Mouse (Mus musculus) liver, embryonic 14.5 days (tissue): ENCODE measurements around the gene Igf1r. TPM values are rescaled to one million over a fixed set of nuclear protein-coding genes. Genes with fewer than 3 reads are reported as not detected.

Source experiments
- ATAC-seq: fragments of 200-750 bp; cut with Nextera tagmentation; 2 replicates; pipeline ENCODE4 v1.8.0; 2017; ENCODE audit warnings: moderate number of reproducible peaks, mild to moderate bottlenecking, moderate library complexity; ENCODE audit not compliant: insufficient read depth
- DNase-seq, 3 experiments: peaks; one replicate each; pipeline ENCODE4 v3.0.0-alpha.2; 2012 to 2013; ENCODE audit warnings: low read depth in 3 of 3, low spot score in 3 of 3
- H3K27ac ChIP-seq: fragments of 300-500 bp; sonication (generic); 2 replicates; pipeline ENCODE4 v1.5.1; 2014; ENCODE audit warnings: moderate library complexity, mild to moderate bottlenecking, control low read depth, inconsistent platforms
- H3K27me3 ChIP-seq: fragments of 300-500 bp; sonication (generic); 2 replicates; pipeline ENCODE4 v1.6.1; 2014; ENCODE audit warnings: mild to moderate bottlenecking, low read length, moderate library complexity; ENCODE audit not compliant: control insufficient read depth, insufficient read depth
- H3K36me3 ChIP-seq: fragments of 300-500 bp; sonication (generic); replicated peaks from 2 replicates; pipeline ENCODE4 v1.6.1; 2014; ENCODE audit warnings: low read depth; ENCODE audit not compliant: control insufficient read depth, insufficient read depth
- H3K4me1 ChIP-seq, 2 experiments: fragments of 200-500 bp in 1 of 2; fragments of 300-500 bp in 1 of 2; sonication (generic) in 1 of 2; replicated peaks; 2 replicates each; pipeline ENCODE4 v1.6.1; 2012 to 2014; ENCODE audit warnings: antibody characterized with exemption in 1 of 2, inconsistent platforms in 1 of 2, low read length in 1 of 2; ENCODE audit not compliant: control insufficient read depth in 2 of 2, insufficient read depth in 2 of 2
- H3K4me2 ChIP-seq: fragments of 300-500 bp; sonication (generic); 2 replicates; pipeline ENCODE4 v1.6.1; 2014; ENCODE audit warnings: low read depth, mild to moderate bottlenecking, control low read depth, moderate library complexity
- H3K4me3 ChIP-seq, 2 experiments: fragments of 200-500 bp in 1 of 2; fragments of 300-500 bp in 1 of 2; sonication (generic) in 1 of 2; 2 replicates each; pipeline ENCODE4 v1.5.1; 2012 to 2014; ENCODE audit warnings: low read depth in 2 of 2, low read length in 2 of 2, mild to moderate bottlenecking in 2 of 2, control low read depth in 1 of 2, inconsistent platforms in 1 of 2, moderate library complexity in 1 of 2; ENCODE audit not compliant: insufficient read depth in 1 of 2
- H3K9ac ChIP-seq: fragments of 300-500 bp; sonication (generic); replicated peaks from 2 replicates; pipeline ENCODE4 v1.6.1; 2014; ENCODE audit warnings: mild to moderate bottlenecking, control low read depth, moderate library complexity
- H3K9me3 ChIP-seq: fragments of 300-500 bp; sonication (generic); 2 replicates; pipeline ENCODE4 v1.6.1; 2016; ENCODE audit warnings: low read length, mixed read lengths; ENCODE audit not compliant: control insufficient read depth
- CTCF ChIP-seq: IDR thresholded peaks from 2 replicates; pipeline ENCODE4 v1.5.1; 2016; ENCODE audit warnings: antibody characterized with exemption, low read depth, control low read depth
- EP300 ChIP-seq: IDR thresholded peaks from 2 replicates; pipeline ENCODE4 v1.6.1; 2016; ENCODE audit warnings: antibody characterized with exemption, low read depth
- WGBS: fragments of 180-500 bp; shearing (Covaris S2); extraction: QIAGEN DNeasy Blood & Tissue Kit; methylation state at CpG from one replicate; pipeline ENCODE4 v1.1.7; 2014; ENCODE audit not compliant: insufficient replicate concordance; 5-methylcytosine and 5-hydroxymethylcytosine counted together
- polyA plus RNA-seq, 2 experiments: library from polyadenylated mRNA; depleted of rRNA in 1 of 2; stranded (reverse) in 1 of 2; unstranded in 1 of 2; fragments of >200 nt; fragmentation: Nextera tagmentation in 1 of 2; extraction: Ambion mirVana in 1 of 2; gene quantifications; 2 replicates each; pipeline versions ENCODE4 v1.2.1 to v1.2.3; 2012 to 2014

The Igf1r gene
- polyA plus RNA-seq, 2 experiments, result 2.3 to 2.5 TPM

GRCm38 (mm10) chr7:68148297-68149048 is 195.8 kb downstream of the Igf1r start:
- H3K27me3 ChIP-seq, result no peaks in the 10 kb centered on the region
- 66% methylated on average over 20 of the region's 20 CpGs for WGBS
- H3K27ac ChIP-seq, result no peak overlapping the region
- H3K4me1 ChIP-seq, result peaks cover 0 to 12% of the 10 kb centered on the region in 2 experiments; a peak in 2 of 4 replicates
- no peaks in the 10 kb centered on the region for H3K36me3 ChIP-seq
- DNase-seq (no peak), ATAC-seq (no peak)
- no peaks in the 10 kb centered on the region for H3K9me3 ChIP-seq
- no peak overlapping the region for H3K4me2 ChIP-seq
- no peak overlapping the region for H3K4me3 ChIP-seq
- TF ChIP-seq EP300, result no peak
- TF ChIP-seq CTCF, result no peak
- H3K9ac ChIP-seq, result no peak overlapping the region

- no peak overlapping the region for H3K4me2 ChIP-seq
- ATAC-seq (no peak), DNase-seq (no peak)
- no peak for TF ChIP-seq EP300
- TF ChIP-seq CTCF, result no peak
- no peaks in the 10 kb centered on the region for H3K9me3 ChIP-seq
- no peak overlapping the region for H3K9ac ChIP-seq
- peaks cover 0 to 9% of the 10 kb centered on the region in 2 experiments; a peak in 2 of 4 replicates for H3K4me1 ChIP-seq
- no peaks in the 10 kb centered on the region for H3K36me3 ChIP-seq
- WGBS, result 24% methylated on average over 5 of the region's 5 CpGs
- H3K4me3 ChIP-seq, result no peak overlapping the region
- no peaks in the 10 kb centered on the region for H3K27me3 ChIP-seq
- H3K27ac ChIP-seq, result no peak overlapping the region
Measured at GRCm38 (mm10) chr7:68151892-68152291, 199.3 kb downstream of the Igf1r start.

- Histone ChIP-seq H3K27ac (no peak overlapping the region), H3K4me1 (peaks cover 0 to 9% of the 10 kb centered on the region in 2 experiments; a peak in 2 of 4 replicates), H3K4me2 (no peak overlapping the region), H3K27me3 (no peaks in the 10 kb centered on the region), H3K4me3 (no peak overlapping the region), H3K9me3 (no peaks in the 10 kb centered on the region), H3K36me3 (no peaks in the 10 kb centered on the region), H3K9ac (no peak overlapping the region)
- DNase-seq (no peak), ATAC-seq (no peak)
- WGBS, result 81% methylated on average over 8 of the region's 8 CpGs
- TF ChIP-seq EP300, result no peak
- TF ChIP-seq CTCF, result no peak
Measured at GRCm38 (mm10) chr7:68152458-68152857, 199.8 kb downstream of the Igf1r start.

DNA sequence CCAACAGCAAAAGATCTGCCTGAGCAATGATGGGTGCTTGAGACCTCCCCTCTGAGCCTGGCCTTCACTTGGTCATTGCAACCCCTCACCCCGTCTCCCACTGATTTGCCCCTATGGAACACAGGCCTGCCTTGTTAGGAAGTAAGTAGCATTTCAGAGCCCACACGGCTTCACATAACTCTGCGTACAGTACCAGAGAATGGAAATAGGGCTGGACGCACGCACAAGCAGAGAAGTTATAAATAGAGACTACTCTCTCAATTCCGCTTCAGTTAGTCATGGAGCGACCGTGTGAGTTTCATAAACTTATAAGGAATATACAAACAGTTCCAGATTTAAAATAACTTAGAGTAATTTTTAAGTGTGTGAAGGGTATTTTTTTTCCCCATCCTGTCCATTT is 200.6 kb downstream of the Igf1r start:
- Histone ChIP-seq H3K4me2 (no peak overlapping the region), H3K9ac (no peak overlapping the region), H3K27ac (no peak overlapping the region), H3K27me3 (no peaks in the 10 kb centered on the region), H3K4me1 (peaks cover 0 to 9% of the 10 kb centered on the region in 2 experiments; a peak in 2 of 4 replicates), H3K36me3 (no peaks in the 10 kb centered on the region), H3K4me3 (no peak overlapping the region), H3K9me3 (no peaks in the 10 kb centered on the region)
- DNase-seq, result no peak
- 79% methylated on average over 8 of the region's 8 CpGs for WGBS
- no peak for ATAC-seq
- TF ChIP-seq CTCF (no peak), EP300 (no peak)

DNA sequence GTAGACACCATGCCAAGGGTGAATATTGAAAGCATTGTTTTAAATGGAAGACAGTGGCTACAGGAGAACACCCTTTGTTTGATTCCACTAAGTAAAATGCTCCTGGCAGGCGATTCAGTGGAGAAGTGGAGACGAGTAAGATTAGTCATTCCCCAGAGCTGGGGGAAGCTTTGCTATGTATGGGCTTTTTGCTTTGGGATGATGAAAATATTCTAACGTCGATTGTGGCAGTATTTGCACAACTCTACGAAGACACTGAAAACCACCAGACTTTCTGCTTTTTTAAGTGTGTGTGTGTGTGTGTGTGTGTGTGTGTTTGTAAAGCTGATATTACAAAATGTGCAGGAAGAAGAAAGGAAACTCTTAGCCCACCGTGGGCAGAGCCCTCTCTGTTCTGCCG is 202.0 kb downstream of the Igf1r start:
- no peaks in the 10 kb centered on the region for H3K27me3 ChIP-seq
- H3K4me1 ChIP-seq, result peaks cover 0 to 9% of the 10 kb centered on the region in 2 experiments; a peak in 2 of 4 replicates
- H3K4me3 ChIP-seq, result no peak overlapping the region
- no peak for TF ChIP-seq EP300
- no peak for TF ChIP-seq CTCF
- no peaks in the 10 kb centered on the region for H3K36me3 ChIP-seq
- H3K27ac ChIP-seq, result no peak overlapping the region
- ATAC-seq (no peak), DNase-seq (no peak)
- 34% methylated on average over 7 of the region's 7 CpGs for WGBS
- H3K9me3 ChIP-seq, result no peaks in the 10 kb centered on the region
- H3K4me2 ChIP-seq, result no peak overlapping the region
- H3K9ac ChIP-seq, result no peak overlapping the region
